Comparison of ENCODE assay signal across 8 mouse cellular contexts in the genomic region with DNA sequence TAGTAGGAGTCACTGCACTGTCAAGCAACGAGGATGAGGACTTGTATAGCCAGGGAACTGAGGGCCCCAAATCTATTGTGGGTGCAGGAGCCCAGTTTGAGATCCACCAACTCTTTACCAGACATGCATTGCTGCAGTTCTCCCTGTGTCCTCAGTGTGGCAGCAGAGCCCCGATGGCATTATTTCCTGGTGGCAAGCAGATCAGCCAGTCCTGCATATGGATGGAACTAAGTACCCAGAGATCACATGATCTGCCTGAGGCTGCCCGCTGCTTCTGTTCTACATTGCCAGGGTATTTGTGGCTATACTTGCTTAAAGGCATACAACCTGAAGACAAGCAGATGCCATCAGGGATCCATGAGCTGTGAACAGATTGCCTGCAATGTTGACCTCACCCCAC. TPM values are rescaled to one million over a fixed set of nuclear protein-coding genes. Genes with fewer than 3 reads are reported as not detected.
DNase-seq lines count a peak whose midpoint lies in the region; ATAC-seq and TF ChIP-seq lines count a peak whose summit lies in the region.

No protein-coding gene starts in this region.

- H3K9ac ChIP-seq in kidney, embryonic 15.5 days = no peak overlapping the region
- H3K9ac ChIP-seq in forebrain, embryonic 12.5 days = no peak overlapping the region
- H3K9ac ChIP-seq in hindbrain, embryonic 14.5 days = no peak overlapping the region
- no peak overlapping the region for H3K9ac ChIP-seq in midbrain, postnatal 0 days (replicated peaks; ENCODE audit: low read length, poor library complexity, severe bottlenecking)

- no peak for ATAC-seq in kidney, embryonic 15.5 days (replicated peaks; ENCODE audit: low FRiP score)
- 0 out of 2 replicates have a peak, but pooled peaks have one; percentile 39 for ATAC-seq in forebrain, embryonic 12.5 days (ENCODE audit: low FRiP score)
- no peak for ATAC-seq in hindbrain, embryonic 14.5 days (ENCODE audit: low FRiP score)
- no peak for ATAC-seq in midbrain, postnatal 0 days (ENCODE audit: low FRiP score)

- DNase-seq in kidney, adult 18-20 months = peak; percentile 73
- DNase-seq in brain, embryonic 14.5 days (ENCODE audit: low read depth) = peak; percentile 82
- DNase-seq in hindbrain, embryonic 14.5 days (ENCODE audit: low spot score) = peak; percentile 76
- DNase-seq in left cerebral cortex, adult 2 months (ENCODE audit: extremely low spot score in 1 of 2, low spot score in 2 of 2) = peak; percentile 51 to 73
- peak; percentile 73 for DNase-seq in midbrain, postnatal 0 days (ENCODE audit: low spot score)
- DNase-seq in splenic B cell, adult 2 months (ENCODE audit: low read depth, low spot score) = peak; percentile 69

- intact Hi-C loops in left cerebral cortex, adult 2 months (cut with DNase I) = no loop called here

- 14% methylated on average over 3 of the region's 3 CpGs for WGBS in kidney, embryonic 15.5 days
- 6% methylated on average over 3 of the region's 3 CpGs for WGBS in forebrain, embryonic 12.5 days
- WGBS in hindbrain, embryonic 14.5 days = 8% methylated on average over 3 of the region's 3 CpGs
- 2% methylated on average over 3 of the region's 3 CpGs for WGBS in midbrain, postnatal 0 days

- no peaks in the 10 kb centered on the region for H3K9me3 ChIP-seq in kidney, embryonic 15.5 days (replicated peaks)
- no peaks in the 10 kb centered on the region for H3K9me3 ChIP-seq in forebrain, embryonic 12.5 days
- no peaks in the 10 kb centered on the region for H3K9me3 ChIP-seq in hindbrain, embryonic 14.5 days (ENCODE audit: control insufficient read depth, low read length)
- no peaks in the 10 kb centered on the region for H3K9me3 ChIP-seq in midbrain, postnatal 0 days (ENCODE audit: low read length)

- no peak overlapping the region for H3K27ac ChIP-seq in kidney, embryonic 15.5 days
- no peak overlapping the region for H3K27ac ChIP-seq in forebrain, embryonic 12.5 days
- H3K27ac ChIP-seq in hindbrain, embryonic 14.5 days = no peak overlapping the region
- H3K27ac ChIP-seq in left cerebral cortex, adult 2 months = no peak overlapping the region
- no peak overlapping the region for H3K27ac ChIP-seq in midbrain, postnatal 0 days (ENCODE audit: low read depth, low read length)

- no peak for TF ChIP-seq POLR2A in brain, embryonic 14.5 days (IDR thresholded peaks at IDR 0.05; ENCODE audit: borderline replicate concordance, extremely low read depth, insufficient read depth, insufficient read length, poor library complexity, severe bottlenecking)

- no peak overlapping the region for H3K4me2 ChIP-seq in kidney, embryonic 15.5 days
- H3K4me2 ChIP-seq in forebrain, embryonic 12.5 days = no peak overlapping the region
- H3K4me2 ChIP-seq in hindbrain, embryonic 14.5 days (replicated peaks) = no peak overlapping the region
- H3K4me2 ChIP-seq in midbrain, postnatal 0 days (ENCODE audit: low read depth, low read length, poor library complexity, severe bottlenecking) = no peak overlapping the region

- peaks cover 56% of the 10 kb centered on the region for H3K36me3 ChIP-seq in kidney, embryonic 15.5 days
- H3K36me3 ChIP-seq in forebrain, embryonic 12.5 days (replicated peaks) = peaks cover 40% of the 10 kb centered on the region
- peaks cover 36% of the 10 kb centered on the region for H3K36me3 ChIP-seq in hindbrain, embryonic 14.5 days (replicated peaks; ENCODE audit: control insufficient read depth, insufficient read depth)
- peaks cover 23% of the 10 kb centered on the region for H3K36me3 ChIP-seq in midbrain, postnatal 0 days (ENCODE audit: insufficient read depth, low read length)
- peaks cover 5% of the 10 kb centered on the region for H3K36me3 ChIP-seq in splenic B cell, adult 2 months (ENCODE audit: control insufficient read depth, insufficient read depth, low read length, poor library complexity, severe bottlenecking)

- peak; percentile 93 for TF ChIP-seq CTCF in brain, embryonic 14.5 days (IDR thresholded peaks at IDR 0.05; ENCODE audit: borderline replicate concordance, extremely low read depth, insufficient read depth, insufficient read length)
- TF ChIP-seq CTCF in left cerebral cortex, adult 2 months (IDR thresholded peaks at IDR 0.05) = peak; percentile 97
- peak; percentile 96 for TF ChIP-seq CTCF in midbrain, postnatal 0 days (IDR thresholded peaks at IDR 0.05)

- H3K4me1 ChIP-seq in kidney, embryonic 15.5 days = no peaks in the 10 kb centered on the region
- no peaks in the 10 kb centered on the region for H3K4me1 ChIP-seq in forebrain, embryonic 12.5 days
- no peaks in the 10 kb centered on the region for H3K4me1 ChIP-seq in hindbrain, embryonic 14.5 days (replicated peaks; ENCODE audit: control insufficient read depth, insufficient read depth, low read length)
- H3K4me1 ChIP-seq in midbrain, postnatal 0 days (ENCODE audit: insufficient read depth, low read length) = no peaks in the 10 kb centered on the region

- no peak overlapping the region for H3K4me3 ChIP-seq in kidney, embryonic 15.5 days (replicated peaks)
- H3K4me3 ChIP-seq in forebrain, embryonic 12.5 days (replicated peaks) = no peak overlapping the region
- H3K4me3 ChIP-seq in hindbrain, embryonic 14.5 days (replicated peaks; ENCODE audit: low read length) = no peak overlapping the region
- H3K4me3 ChIP-seq in left cerebral cortex, adult 2 months = no peak overlapping the region
- no peak overlapping the region for H3K4me3 ChIP-seq in midbrain, postnatal 0 days (ENCODE audit: low read depth, low read length)

- H3K27me3 ChIP-seq in kidney, embryonic 15.5 days = no peaks in the 10 kb centered on the region
- no peaks in the 10 kb centered on the region for H3K27me3 ChIP-seq in forebrain, embryonic 12.5 days
- H3K27me3 ChIP-seq in hindbrain, embryonic 14.5 days (ENCODE audit: control insufficient read depth, insufficient read depth, low read length) = no peaks in the 10 kb centered on the region
- no peaks in the 10 kb centered on the region for H3K27me3 ChIP-seq in midbrain, postnatal 0 days (ENCODE audit: insufficient read depth, low read length)
- H3K27me3 ChIP-seq in splenic B cell, adult 2 months (ENCODE audit: control insufficient read depth, insufficient read depth, low read length, poor library complexity, severe bottlenecking) = no peaks in the 10 kb centered on the region

RNA-seq across cellular contexts. Expression of a gene that starts 23.2 kb away (rescaled TPM):
- polyA plus RNA-seq in kidney, embryonic 15.5 days (2015; fragmentation: Nextera tagmentation; extraction: Ambion mirVana) = 37.5 and 37.9 TPM in 2 replicates
- polyA plus RNA-seq in brain, embryonic 14.5 days (2012; rRNA removed) = 15.8 and 22.4 TPM in 2 replicates
- 28.3 and 34.6 TPM in 2 replicates for polyA plus RNA-seq in forebrain, embryonic 12.5 days (2016; fragmentation: Nextera tagmentation; extraction: Ambion mirVana)
- 19.2 and 20.4 TPM in 2 replicates for polyA plus RNA-seq in hindbrain, embryonic 14.5 days (2014; fragmentation: Nextera tagmentation; extraction: Ambion mirVana)
- 10 to 100 TPM; 56.2 to 58.2 TPM for total RNA-seq in left cerebral cortex, adult 2 months (2021)
- total RNA-seq in midbrain, postnatal 0 days (2014; rRNA removed) = 32.0 and 34.0 TPM in 2 replicates
- polyA plus RNA-seq in midbrain, postnatal 0 days (2015; fragmentation: Nextera tagmentation; extraction: Ambion mirVana) = 18.4 and 23.1 TPM in 2 replicates
